In genomic region chr2:129065437-129066282, GRCm38 (mm10) we compare ENCODE assay signal across 8 mouse cellular contexts. TPM values are rescaled to one million over a fixed set of nuclear protein-coding genes. Genes with fewer than 3 reads are reported as not detected.
A peak's percentile ranks its signal among the peaks of the same experiment; 100 is the strongest.
DNase-seq lines count a peak whose midpoint lies in the region; ATAC-seq lines count a peak whose summit lies in the region.

Ttl (plus strand) TSS chr2:129065942.

- 1% methylated on average over 59 of the region's 62 CpGs for WGBS in heart, embryonic 13.5 days
- WGBS in kidney, embryonic 16.5 days, result 1% methylated on average over 57 of the region's 62 CpGs
- WGBS in liver, embryonic 12.5 days (ENCODE audit: insufficient replicate concordance), result 3% methylated on average over 62 of the region's 62 CpGs

- H3K4me3 ChIP-seq in heart, embryonic 13.5 days, result peak within 1 kb of the TSS; percentile 76
- peak within 1 kb of the TSS; percentile 66 for H3K4me3 ChIP-seq in kidney, embryonic 16.5 days (ENCODE audit: low read length)
- peak within 1 kb of the TSS; percentile 71 for H3K4me3 ChIP-seq in liver, embryonic 12.5 days

- H3K9ac ChIP-seq in heart, embryonic 13.5 days, result peak within 1 kb of the TSS; percentile 87
- H3K9ac ChIP-seq in kidney, embryonic 16.5 days (replicated peaks; ENCODE audit: low read length), result peak within 1 kb of the TSS; percentile 75
- peak within 1 kb of the TSS; percentile 72 for H3K9ac ChIP-seq in liver, embryonic 12.5 days

- H3K4me2 ChIP-seq in heart, embryonic 13.5 days, result peak within 1 kb of the TSS; percentile 77
- H3K4me2 ChIP-seq in kidney, embryonic 16.5 days (replicated peaks; ENCODE audit: low read depth, low read length), result peak within 1 kb of the TSS; percentile 75
- H3K4me2 ChIP-seq in liver, embryonic 12.5 days, result peak within 1 kb of the TSS; percentile 90

- H3K9me3 ChIP-seq in heart, embryonic 13.5 days, result no peaks in the 10 kb centered on the region
- H3K9me3 ChIP-seq in kidney, embryonic 16.5 days (ENCODE audit: low read length), result no peaks in the 10 kb centered on the region
- H3K9me3 ChIP-seq in liver, embryonic 12.5 days (replicated peaks), result no peaks in the 10 kb centered on the region

- DNase-seq in CD8-positive naive resting alpha-beta T cell, adult 2 months (ENCODE audit: low read depth in 2 of 2, low spot score in 2 of 2), result peak; percentile 51 to 66
- DNase-seq in c-Kit-negative CD71-positive TER-119-positive erythroid progenitor cells, embryonic 14.5 days (ENCODE audit: low read depth, low spot score), result peak; percentile 52
- peak; percentile 82 for DNase-seq in naive thymus-derived CD4-positive, alpha-beta T cell, adult 2 months (ENCODE audit: low read depth)
- DNase-seq in spleen, postnatal 4 days (ENCODE audit: low spot score in 2 of 2), result peak; percentile 69 to 86

- no peaks in the 10 kb centered on the region for H3K27me3 ChIP-seq in heart, embryonic 13.5 days (replicated peaks)
- H3K27me3 ChIP-seq in kidney, embryonic 16.5 days (ENCODE audit: insufficient read depth, low read length), result no peaks in the 10 kb centered on the region
- H3K27me3 ChIP-seq in liver, embryonic 12.5 days (replicated peaks), result peaks cover 44% of the 10 kb centered on the region

- peaks cover 18% of the 10 kb centered on the region for H3K4me1 ChIP-seq in heart, embryonic 13.5 days
- H3K4me1 ChIP-seq in kidney, embryonic 16.5 days (ENCODE audit: insufficient read depth, low read length), result peaks cover 12% of the 10 kb centered on the region
- peaks cover 22% of the 10 kb centered on the region for H3K4me1 ChIP-seq in liver, embryonic 12.5 days

- peak; percentile 78 for ATAC-seq in erythroid progenitor cell, adult 5-6 weeks (replicated peaks; ENCODE audit: low FRiP score, poor library complexity, severe bottlenecking)
- ATAC-seq in heart, embryonic 13.5 days (ENCODE audit: extremely low read depth, insufficient number of reproducible peaks, low FRiP score, low TSS enrichment), result peak; percentile 84
- peak; percentile 93 for ATAC-seq in kidney, embryonic 16.5 days (ENCODE audit: low FRiP score, low TSS enrichment)
- ATAC-seq in liver, embryonic 12.5 days, result peak; percentile 93

- H3K27ac ChIP-seq in heart, embryonic 13.5 days (replicated peaks), result peak within 1 kb of the TSS; percentile 61
- H3K27ac ChIP-seq in kidney, embryonic 16.5 days (ENCODE audit: low read length), result peak within 1 kb of the TSS; percentile 45
- no peak within 1 kb of the TSS for H3K27ac ChIP-seq in liver, embryonic 12.5 days

- peaks cover 22% of the 10 kb centered on the region for H3K36me3 ChIP-seq in heart, embryonic 13.5 days
- H3K36me3 ChIP-seq in kidney, embryonic 16.5 days (ENCODE audit: insufficient read depth, low read length), result peaks cover 13% of the 10 kb centered on the region; the same call in 1 of the 2 replicates
- H3K36me3 ChIP-seq in liver, embryonic 12.5 days, result no peaks in the 10 kb centered on the region

RNA-seq across cellular contexts. Expression of gene Ttl, which starts in this region (rescaled TPM):
- not detected in 2 replicates for total RNA-seq in erythroid progenitor cell, adult 5-6 weeks (2015; ENCODE audit: low replicate concordance)
- 0.77 and 2.1 TPM in 2 replicates for total RNA-seq in erythroid progenitor cell, adult 5-6 weeks (2017; ENCODE audit: low replicate concordance)
- 7.4 and 7.5 TPM in 2 replicates for polyA plus RNA-seq in heart, embryonic 13.5 days (2015; fragmentation: Nextera tagmentation; extraction: Ambion mirVana)
- 13.4 TPM in 2 replicates for polyA plus RNA-seq in kidney, embryonic 16.5 days (2015; fragmentation: Nextera tagmentation; extraction: Ambion mirVana)
- 2.6 and 3.2 TPM in 2 replicates for polyA plus RNA-seq in liver, embryonic 12.5 days (2016; fragmentation: Nextera tagmentation; extraction: Ambion mirVana)
